Mouse (Mus musculus): ENCODE data around the gene Jup.
"Not testable (repeated sequence)": the region's sequence is repeated elsewhere in the genome, so short reads cannot be mapped to it uniquely, and the experiment has no call there.

Jup gene

DNA sequence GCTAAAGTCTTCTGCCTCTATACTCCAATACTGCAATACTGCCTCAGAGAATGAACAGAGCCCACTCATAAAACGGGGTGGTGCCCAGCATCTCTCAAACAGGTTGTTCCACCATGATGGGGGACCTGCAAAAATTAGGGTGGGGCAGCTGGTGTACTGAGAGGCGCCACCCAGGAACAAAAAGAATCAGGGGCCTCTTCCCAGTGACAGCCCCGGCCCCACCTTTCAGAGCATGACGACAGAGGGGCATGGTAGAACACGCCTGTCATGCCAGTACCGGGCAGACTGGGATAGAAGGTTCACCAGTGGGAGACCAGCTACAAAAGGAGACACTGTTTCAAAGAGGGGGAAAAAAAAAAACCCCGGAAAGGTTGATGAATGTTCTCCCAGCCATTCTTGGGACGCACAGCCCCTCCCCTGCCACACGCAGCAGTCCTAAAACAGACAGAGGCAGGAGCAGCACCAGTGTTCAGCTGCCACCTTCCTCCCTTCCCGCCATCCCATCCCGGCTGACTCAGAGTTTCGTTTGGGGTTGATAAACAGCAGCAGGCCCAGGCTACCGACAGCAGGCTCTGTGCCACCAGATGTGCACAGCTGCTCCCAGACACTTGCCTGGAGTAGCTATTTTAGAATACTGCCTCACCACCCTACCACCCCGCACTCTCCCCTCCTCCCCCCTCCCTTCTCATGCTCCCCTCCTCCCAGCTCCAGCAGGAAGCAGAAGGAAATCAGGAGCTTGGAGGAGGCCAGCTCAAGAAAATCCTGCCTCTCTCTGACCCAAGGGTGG lies 9.8 kb downstream of the Jup start:
- peak; percentile 57 for DNase-seq

DNA sequence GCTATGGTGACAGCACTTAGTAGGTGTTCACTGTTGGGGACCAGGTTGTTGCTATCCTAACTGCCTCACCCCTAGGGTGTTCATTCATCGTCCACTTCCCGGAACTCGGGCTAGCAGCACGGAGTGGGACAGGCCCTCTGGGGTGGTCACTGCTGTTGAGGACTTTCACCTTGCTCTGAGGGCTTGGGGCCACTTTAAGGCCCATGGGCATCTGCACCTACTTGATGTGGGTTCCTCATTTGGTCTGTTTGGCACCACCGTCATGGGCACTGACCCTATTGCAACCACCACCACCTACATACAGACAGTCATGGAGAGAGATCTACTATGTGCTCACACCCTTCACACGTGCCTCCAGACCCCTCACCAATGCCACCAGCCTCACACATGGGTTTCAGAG lies 10.5 kb downstream of the Jup start:
- DNase-seq: no peak

DNA sequence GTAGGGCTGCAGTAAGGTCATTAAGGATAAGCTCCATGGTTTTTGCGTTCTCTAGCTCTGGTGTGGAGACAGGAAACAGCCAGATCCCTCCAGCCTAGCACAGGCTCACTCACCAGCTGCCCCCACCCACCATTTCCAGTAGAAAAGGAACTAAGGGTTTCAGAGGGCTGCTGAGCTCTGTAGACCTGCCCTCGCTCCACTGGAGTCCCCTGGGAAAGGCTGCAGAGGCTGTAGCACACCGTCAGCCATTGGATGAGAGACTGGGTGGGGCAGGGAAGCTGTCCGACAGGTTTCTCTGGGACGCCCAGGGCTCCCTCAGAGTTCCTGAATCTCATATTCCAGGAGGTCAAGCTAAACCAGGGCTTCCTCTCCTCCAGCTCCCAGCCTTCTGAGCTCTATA lies 11.0 kb downstream of the Jup start:
- no peak for DNase-seq

DNA sequence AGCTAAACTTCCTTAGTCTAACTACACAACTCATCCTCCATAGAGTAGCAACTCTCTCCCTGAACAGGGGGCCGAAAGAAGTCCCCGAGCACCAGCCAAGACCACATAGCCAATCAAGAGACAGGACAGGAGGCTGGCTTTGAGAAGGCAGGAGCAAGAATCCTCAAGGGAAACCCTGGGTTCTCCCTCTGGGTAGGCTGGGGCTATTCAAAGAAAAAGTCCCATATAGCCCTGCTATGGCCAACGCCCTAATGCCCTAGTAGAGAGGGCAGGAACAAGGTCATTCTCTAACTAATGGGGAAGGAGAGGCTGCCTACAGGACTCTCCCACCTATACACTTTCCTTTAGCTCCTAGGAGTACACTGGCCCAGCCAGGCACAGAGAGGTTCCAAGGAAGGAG lies 12.5 kb downstream of the Jup start:
- DNase-seq: no peak

DNA sequence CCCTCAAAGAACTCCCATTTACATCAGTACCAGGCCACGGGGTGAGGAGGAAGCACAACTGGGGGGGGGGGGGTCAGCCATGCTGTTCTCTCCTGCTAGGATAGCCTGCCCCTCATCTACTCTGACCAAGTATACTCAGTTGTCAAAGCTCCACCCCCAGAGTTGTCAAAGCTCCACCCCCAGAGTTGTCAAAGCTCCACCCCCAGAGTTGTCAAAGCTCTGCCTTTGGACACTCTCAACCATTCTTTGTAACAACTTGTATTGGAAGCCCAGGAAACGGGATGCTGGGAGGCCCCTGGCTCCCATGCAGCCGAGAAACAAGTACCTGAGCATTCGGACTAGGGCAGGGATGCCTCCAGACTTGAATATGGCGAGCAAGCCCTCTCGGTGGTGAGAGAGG lies 14.9 kb downstream of the Jup start:
- no peak for DNase-seq

DNA sequence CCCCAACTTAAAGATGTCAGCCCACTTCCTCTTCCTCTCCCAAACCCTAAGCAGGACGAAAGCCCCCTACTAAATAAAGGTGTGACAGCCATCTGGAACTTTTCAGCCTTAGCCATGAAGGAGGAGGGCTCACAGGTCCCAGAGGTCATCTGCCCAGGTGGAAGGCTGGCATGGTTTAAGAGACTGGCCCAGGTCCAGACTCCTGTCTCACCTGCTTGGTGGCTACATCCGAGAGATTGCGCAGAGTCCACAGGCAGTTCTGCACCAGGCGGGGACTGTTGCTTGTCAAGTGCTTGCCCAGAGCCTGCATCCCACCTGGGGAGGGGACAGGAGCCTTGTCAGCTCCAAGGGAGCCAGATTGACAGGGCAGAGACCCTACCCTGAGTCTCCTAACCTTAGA lies 18.3 kb downstream of the Jup start:
- DNase-seq: no peak

DNA sequence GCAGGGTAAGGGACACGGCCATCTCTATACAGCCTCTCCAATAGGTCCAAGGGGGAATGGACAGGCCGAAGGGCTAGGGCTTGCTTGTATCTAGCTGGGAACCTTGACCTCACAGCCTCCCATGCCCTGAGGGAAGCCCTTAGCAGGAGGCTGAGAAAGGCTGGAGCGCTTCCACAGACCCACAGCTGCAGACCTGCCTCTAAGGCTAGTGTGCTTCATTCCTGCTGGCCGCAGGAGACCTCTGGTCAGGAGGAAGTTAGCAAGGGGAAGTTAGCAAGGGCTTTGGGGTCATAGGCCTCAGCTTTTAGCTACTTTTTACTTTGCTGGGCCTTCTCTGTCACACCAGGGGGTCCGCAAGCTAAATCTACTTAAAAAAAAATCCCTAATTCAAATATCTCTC lies 19.1 kb downstream of the Jup start:
- DNase-seq: no peak

DNA sequence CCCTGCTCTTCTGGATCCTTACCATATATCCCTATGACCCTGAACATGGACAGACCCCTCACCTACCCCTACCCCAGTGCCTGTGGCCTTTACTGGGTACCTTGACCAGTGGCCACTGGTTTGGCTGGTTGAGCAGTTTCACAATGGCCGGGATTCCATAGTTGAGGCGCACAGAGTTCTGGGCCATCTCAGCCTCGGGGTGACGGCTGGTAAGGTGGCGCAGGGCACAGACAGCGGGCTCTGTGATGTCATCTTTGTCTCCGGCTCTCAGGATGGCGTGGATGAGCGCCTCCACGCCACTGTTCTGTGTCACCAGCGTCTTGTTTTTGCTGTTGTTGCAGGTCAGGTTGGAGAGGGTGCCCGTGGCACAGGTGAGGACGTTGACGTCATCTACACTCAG lies 19.6 kb downstream of the Jup start:
- DNase-seq: no peak

DNA sequence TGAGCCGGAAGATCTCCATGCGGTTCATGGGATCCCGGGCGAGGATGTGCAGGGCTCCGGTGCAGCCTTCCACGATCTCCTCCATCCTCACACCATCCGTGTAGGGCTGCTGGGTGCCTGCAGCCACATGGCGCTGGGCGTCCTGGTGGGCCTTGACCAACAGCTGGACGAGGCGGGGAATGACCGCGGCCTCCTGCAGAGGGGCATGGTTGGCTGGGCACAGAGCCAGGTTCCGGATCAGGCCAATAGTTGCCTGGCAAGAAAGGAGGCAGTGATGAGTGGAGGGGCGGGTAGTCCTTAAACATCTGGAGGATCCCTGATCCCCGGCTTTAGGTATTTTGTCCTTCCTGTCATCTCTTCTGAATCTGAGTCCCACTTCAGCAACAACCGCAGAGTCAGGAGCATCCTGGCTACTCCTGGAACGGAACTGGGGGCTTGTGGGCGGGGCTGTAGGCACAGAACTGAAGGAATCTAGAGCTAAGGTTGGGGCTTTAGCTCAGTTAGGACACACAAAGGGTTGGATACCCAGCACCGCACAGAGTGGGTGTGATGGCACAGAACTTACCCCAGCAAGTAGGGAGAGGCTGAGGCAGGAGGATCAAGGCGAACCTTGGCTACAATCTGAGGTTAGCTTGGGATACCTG lies 20.7 kb downstream of the Jup start:
- DNase-seq: no peak

DNA sequence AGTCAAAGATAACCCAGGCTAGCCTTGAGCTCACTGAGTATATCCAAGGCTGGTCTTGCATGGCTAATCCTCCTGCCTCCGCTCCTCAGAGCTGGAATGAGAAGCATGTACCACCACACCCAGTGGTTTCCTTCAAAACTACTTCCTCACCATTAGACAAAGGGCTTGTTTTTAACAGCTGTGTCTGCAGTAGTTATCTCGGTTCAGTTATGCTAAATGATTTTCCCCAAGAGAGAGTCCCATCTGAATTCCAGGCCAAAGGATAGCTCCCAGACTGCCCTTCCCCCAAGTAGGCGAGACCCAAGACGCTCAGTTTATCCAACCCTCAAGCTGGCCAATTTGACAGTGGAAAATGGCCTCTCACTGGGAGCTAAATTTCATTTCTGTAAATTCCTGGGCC lies 21.6 kb downstream of the Jup start:
- DNase-seq: no peak

DNA sequence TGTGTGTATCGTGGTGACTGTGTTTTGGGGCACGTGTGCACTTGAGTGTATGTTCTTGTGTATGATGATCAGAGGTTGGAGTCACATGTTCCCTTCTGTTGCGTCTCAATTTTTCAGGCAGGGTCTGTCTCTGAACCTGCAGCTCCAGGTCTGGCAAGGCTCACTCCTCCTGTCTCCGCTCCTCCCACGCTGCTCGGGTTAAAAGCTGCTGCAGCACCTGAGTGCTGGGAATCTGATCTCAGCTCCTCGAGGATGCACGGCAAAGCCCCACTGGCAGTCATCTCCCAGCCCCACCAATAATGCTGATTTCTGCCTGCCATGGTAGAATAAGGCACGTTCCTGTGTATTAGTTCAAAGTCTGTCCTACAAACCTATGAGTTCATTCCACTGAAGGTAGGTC lies 22.4 kb downstream of the Jup start:
- no peak for DNase-seq

DNA sequence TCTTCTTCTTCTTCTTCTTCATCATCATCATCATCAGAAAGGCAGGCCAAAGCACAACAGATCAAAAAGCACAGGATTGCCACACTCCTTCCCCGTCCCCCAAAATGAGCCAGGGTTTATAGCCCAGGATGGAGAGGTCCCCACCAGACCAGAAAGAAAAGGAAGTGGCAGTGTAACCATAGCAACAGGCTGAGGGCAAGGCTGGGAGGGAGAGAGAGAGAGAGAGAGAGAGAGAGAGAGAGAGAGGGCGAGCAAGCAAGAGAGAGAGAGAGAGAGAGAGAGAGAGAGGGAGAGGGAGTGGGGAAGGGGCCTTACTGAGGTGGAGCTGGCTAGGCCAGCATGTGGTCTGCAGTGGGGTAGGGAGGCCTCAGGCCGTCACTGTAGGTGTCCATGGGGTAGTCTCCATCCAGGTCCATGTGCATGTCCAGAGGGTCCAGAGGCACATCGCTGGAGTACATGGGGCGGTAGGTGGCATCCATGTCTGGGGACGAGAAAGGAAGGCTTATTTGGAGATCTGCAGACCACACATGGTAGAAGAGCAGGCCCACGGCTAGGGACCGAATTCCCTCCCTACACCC lies 25.5 kb downstream of the Jup start:
- no peak for DNase-seq

DNA sequence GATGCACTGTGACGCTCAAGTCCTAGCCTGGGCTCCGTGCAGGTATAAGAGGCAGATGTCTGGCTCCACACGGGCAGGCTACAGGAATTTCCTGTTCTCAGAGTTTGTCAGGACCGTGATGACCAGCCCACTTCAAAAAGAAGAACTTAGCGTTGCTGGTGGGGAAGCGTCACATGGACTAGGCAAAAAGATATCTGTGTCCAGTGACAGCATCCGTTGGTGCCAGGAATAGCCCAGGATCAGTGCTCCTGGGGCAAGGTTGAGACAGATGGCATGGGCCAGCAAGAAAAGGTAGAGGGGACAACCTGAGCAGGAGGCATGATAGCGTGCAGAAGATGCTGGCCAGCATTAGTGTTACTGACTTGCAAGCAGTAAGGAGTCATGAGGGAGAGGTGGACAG lies 27.7 kb downstream of the Jup start:
- DNase-seq: no peak

DNA sequence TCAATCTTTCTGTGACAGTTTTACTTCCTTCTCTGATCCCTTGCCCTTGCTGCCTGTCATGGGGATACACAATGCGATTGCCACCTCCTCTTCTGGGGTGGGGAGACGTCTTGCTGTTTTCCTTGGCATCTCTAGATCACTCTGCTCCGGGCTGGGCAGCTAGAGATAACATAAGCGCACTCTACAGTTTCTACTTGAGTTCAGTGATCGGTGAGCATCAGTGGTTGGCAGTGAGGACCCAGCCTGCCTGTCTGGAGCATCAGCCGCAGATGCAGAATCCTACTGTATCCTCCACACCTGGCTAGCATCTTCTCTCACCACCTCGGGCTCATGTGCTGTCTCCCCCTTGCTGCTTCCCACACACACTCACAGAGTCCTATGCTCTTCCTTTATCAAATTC lies 28.4 kb downstream of the Jup start:
- DNase-seq: no peak

DNA sequence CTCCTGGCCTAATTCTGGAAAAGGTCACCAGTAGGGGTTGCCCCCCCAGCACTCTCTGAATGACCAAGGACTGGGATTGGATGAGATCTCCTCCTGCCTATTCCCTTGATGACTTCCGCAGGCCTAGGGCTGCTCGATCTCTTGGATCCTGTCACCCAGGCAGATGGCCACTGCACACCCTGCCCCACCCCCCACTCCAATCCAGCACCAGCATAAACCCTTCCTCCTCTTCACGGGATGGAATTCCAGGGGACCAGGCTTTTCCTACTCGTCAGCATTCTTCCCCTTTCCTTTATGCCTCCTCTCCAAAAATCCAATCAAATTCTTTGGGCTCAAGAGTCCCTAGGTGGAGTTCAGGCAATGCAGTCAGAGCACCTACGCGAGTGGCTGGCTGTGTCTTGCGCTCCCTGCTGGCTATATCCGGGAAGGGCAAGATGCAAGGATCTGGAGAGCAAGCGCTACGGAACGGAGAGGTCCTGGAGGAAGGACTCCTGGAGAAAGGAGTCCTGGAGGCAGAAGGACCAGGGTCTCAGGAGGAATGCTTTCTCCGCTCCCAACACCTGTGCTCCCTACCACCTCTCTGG lies 34.5 kb downstream of the Jup start:
- DNase-seq: peak; percentile 74

DNA sequence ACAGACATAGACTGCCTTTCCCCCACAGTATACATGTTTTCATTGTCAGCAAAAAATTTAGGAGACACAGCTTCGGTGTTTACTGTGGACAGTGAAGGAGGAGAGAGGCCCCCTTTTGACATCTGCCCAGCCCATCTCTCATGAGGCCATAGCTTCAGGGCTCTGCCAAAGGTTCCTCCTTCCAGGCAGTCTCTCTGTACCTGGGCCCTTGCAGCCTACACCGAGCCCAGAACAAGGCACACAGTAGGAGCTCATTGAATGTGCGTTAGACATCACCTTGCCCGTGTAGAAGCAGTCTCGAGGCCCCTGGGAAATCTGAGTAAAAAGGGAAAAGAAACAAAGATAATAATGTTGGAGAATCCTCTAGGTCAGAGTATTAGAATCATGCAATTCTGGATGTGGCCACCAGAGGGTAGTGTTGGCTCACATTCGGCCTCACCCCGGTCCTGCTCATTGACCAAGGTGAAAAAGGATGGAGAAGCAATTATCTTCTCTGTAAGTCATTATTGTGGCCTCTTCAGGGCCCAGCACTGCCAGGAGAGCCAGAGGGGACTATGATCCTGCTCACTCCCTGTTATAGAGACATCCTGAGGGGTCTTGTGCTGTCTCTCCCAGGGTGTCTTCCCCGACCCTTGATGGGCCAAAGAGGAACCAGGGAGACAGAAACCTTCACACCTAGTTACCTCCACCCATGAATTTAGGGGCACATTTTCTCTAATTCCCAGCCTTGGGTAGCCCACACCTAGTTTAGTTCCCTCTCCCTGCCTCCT lies 35.2 kb downstream of the Jup start:
- DNase-seq: peak; percentile 71

DNA sequence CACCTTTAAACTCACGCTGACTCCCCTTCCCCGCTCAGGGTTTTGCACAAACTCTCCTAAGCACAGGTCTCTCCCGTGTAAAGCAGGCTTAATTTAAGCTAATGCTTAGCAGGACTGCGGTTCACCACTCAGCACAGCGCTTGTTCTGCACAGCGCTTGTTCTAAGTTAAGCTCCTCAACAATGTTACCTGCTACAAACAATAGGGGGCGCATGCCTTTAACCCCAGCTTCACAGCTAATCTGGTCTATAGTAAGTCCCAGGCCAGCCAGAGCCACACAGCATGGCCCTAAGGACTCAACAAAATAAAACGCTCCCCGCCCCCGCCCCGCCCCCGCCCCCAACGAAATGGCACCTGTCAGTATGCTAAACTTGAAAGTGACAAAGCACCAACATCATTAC lies 36.5 kb downstream of the Jup start:
- not testable (repeated sequence) for DNase-seq

DNA sequence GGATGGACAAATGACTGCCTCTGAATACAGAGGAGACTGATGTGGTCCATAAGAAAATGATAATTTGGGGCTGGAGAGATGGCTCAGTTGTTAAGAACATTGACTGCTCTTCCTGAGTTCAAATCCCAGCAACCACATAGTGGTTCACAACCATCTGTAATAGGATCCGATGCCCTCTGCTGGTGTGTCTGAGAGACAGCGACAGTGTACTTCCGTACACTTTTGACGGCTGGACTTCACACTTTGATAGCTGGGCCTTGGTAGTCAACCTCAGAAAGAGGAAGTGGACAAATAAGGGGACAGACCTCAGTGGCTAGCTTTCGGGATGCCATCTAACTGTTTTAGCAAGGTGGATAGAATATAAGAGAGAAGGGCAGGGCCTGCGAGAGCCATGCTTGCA lies 37.4 kb downstream of the Jup start:
- no peak for DNase-seq

DNA sequence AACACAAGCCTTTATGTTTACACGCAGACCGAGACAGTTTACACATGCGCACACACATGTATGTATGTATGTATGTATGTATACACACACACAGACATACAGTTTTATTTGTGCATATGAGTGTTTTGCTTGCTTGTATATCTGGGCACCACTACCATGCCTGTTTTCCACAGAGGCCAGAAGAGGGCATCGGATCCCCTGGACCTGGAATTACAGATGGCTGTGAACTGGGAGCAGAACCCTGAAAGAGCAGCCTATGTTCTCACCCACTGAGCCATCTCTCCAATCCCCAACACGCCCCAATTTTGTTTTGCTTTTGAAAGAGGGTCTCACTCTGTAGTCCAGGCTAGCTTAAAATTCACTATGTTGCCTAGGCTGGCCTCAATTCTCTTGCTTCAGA lies 40.2 kb downstream of the Jup start:
- no peak for DNase-seq

DNA sequence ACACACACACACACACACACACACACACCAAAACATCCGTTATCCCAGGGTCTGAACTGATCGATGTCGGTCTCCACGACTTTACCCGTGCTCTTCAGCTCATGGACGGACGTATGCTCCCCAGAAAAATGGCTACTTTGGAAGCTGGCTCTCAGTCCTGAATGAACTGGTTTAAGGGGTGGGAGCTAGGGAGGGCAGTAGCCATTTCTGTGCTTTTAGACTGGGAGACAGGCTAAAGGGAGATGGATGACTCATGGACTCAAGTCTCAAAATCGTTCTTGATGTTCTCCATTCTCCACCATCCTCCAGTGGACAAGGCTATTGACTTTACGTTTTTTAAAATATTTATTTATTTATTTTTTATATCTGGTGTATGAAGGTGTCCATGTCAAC lies 40.7 kb downstream of the Jup start:
- DNase-seq: no peak

DNA sequence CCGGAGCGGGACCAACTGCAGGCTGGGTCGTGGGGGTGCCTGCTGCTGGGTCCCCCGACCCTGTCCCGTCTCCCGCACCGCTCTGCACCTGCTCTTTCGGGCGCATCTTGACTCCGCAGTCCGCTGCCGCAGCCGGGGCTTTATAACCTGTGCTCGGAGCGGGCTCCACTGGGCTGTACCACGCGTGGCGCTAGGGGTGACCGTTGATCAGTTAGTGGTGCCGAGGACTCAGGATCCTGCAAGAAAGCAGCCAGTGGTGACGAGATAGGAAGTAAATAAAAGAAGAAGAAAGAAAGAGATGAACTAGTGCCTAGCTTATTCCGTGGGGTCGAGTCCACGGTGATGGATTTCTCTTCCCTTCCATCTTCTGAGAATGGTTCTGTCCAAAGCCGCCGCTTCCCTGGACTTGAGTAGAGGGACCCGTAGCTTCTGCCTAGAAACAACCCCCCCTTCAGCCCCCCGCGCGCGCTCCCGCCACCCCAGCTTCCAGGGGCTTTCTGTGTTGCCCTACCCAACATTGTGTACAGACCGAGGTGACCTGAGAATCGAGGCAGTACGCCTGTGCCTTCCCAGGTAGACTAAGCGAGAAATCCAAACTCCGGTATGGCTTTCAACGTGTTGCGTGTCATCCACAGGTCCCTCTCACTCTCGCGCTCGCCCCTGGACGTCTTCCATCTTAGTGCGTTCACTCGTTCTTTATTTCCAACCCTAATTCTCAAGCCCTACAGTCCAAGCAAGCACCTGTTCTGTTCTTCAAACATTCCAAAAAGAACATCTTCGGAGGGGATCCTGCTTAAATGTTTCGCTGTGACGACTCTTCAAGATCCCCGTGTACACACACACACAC lies 41.4 kb downstream of the Jup start, which contains the start of gene Hap1:
TSS of gene Hap1 (minus strand) at position 157 of the 847 bp plus-strand sequence.
- DNase-seq: peak; percentile 73

Measured in right cerebral cortex, adult 18-20 months (tissue).